Mouse (Mus musculus) urinary bladder, postnatal 10 days (tissue): ENCODE data around the gene Osbpl9.

Source experiments
- DNase-seq: peaks from one replicate; pipeline ENCODE4 v3.0.0; 2022; ENCODE audit warnings: low spot score

Osbpl9 gene

GRCm38 (mm10) chr4:109207524-109207923, 5.5 kb upstream of the Osbpl9 start:
- DNase-seq = no peak

- DNase-seq = no peak
Measured at GRCm38 (mm10) chr4:109204416-109204815, 2.3 kb upstream of the Osbpl9 start.

- DNase-seq = no peak
Measured at GRCm38 (mm10) chr4:109203931-109204330, 1.9 kb upstream of the Osbpl9 start.

GRCm38 (mm10) chr4:109199069-109199468, 3.0 kb downstream of the Osbpl9 start:
- no peak for DNase-seq

GRCm38 (mm10) chr4:109195900-109196629, 6.0 kb downstream of the Osbpl9 start:
- DNase-seq = no peak

- DNase-seq = no peak
Measured at GRCm38 (mm10) chr4:109193886-109194285, 8.2 kb downstream of the Osbpl9 start.

- DNase-seq = no peak
Measured at GRCm38 (mm10) chr4:109191598-109191997, 10.5 kb downstream of the Osbpl9 start.

GRCm38 (mm10) chr4:109185616-109186405, 16.3 kb downstream of the Osbpl9 start:
- DNase-seq = no peak

- no peak for DNase-seq
Measured at GRCm38 (mm10) chr4:109175677-109176076, 26.4 kb downstream of the Osbpl9 start.

- DNase-seq = no peak
Measured at GRCm38 (mm10) chr4:109173775-109174440, 28.2 kb downstream of the Osbpl9 start.

GRCm38 (mm10) chr4:109173369-109173768, 28.7 kb downstream of the Osbpl9 start:
- no peak for DNase-seq

- peak; percentile 57 for DNase-seq
Measured at GRCm38 (mm10) chr4:109165521-109166173, 36.4 kb downstream of the Osbpl9 start.

GRCm38 (mm10) chr4:109156481-109157261, 45.4 kb downstream of the Osbpl9 start:
- DNase-seq = no peak

GRCm38 (mm10) chr4:109156073-109156472, 46.0 kb downstream of the Osbpl9 start:
- DNase-seq = no peak

GRCm38 (mm10) chr4:109150214-109150613, 51.9 kb downstream of the Osbpl9 start:
- DNase-seq = no peak

GRCm38 (mm10) chr4:109149411-109149810, 52.7 kb downstream of the Osbpl9 start:
- no peak for DNase-seq

GRCm38 (mm10) chr4:109147278-109148038, 54.6 kb downstream of the Osbpl9 start:
- DNase-seq = no peak

GRCm38 (mm10) chr4:109143091-109143490, 59.0 kb downstream of the Osbpl9 start:
- no peak for DNase-seq

- no peak for DNase-seq
Measured at GRCm38 (mm10) chr4:109138551-109138950, 63.5 kb downstream of the Osbpl9 start.

- no peak for DNase-seq
Measured at GRCm38 (mm10) chr4:109136475-109137125, 65.5 kb downstream of the Osbpl9 start.
